Mouse (Mus musculus) kidney, adult 2 months (tissue): ENCODE measurements around the gene Ccdc33.

Experiments
- CTCF ChIP-seq: fragments of 200-500 bp; conservative IDR thresholded peaks from 2 replicates; pipeline ENCODE4 v1.5.1; 2011; ENCODE audit warnings: low read depth, mild to moderate bottlenecking, control low read depth, low read length, moderate library complexity, mixed read lengths; ENCODE audit not compliant: insufficient read depth, insufficient read length
- POLR2A ChIP-seq: fragments of 200-500 bp; IDR thresholded peaks from one replicate; pipeline ENCODE4 v1.6.1; 2011; ENCODE audit warnings: low read depth, low read length, control low read depth

- TF ChIP-seq CTCF (no peak), POLR2A (no peak)
These were observed 41.7 kb upstream of the Ccdc33 start for GRCm38 (mm10) chr9:58160315-58160714.
